Mouse (Mus musculus) adipocyte (in vitro differentiated cells): ENCODE results near the gene Erbin.

Experiments used
- DNase-seq: peaks from one replicate; pipeline ENCODE4 v3.0.0-alpha.2; 2016; ENCODE audit warnings: low spot score

Gene Erbin

DNA sequence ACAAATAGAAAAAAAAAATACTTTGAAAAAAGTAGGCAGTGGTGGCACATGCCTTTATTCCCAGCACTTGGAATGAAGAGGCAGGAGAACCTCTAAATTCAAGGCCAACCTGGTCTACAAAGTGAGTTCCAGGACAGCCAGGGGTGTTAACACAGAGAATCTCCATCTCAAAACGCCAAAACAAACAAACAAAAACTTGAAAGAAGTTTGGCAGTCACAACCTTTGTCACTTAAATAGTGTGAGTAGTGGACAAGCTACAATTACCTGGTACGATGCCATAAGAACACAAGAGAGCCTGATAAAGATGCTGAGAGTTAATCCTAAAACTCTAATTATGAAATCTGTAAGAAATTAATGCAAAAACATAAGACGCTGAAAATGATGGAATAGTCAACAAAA lies 8.0 kb downstream of the Erbin start:
- no peak for DNase-seq

DNA sequence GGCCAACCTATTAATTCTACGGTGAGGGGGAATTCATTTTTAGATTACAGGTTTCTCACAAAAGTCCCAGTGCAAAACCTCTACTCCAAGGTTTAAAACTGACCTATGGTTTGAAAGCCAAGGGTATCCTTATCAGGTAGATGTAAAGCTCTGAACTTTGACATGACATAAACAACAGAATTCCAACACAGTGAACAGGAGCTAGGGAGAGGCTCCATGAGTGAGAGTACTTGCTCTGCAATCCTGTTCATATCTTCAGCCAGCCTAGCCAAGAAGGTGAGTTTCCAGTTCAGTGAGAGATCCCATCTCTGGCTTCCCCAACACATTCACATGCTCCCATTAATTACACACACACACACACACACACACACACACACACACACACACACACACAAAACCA lies 9.7 kb downstream of the Erbin start:
- DNase-seq: no peak

DNA sequence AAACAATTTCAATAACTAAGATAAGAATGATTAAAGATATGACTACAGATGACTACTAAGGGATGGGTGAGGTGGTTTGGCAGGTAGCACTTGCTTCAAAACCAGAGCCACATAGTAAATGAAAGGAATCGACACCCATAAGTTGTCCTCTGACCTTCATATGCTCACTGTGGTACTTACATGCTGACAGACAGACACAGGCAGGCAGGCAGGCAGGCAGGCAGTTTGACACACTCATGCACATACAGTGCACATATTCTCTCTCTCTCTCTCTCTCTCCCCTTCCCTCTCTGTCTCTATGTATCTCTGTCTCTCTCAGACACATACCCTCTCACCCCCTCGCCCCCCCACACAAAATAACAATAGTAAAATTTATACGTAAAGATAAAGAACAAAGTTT lies 10.4 kb downstream of the Erbin start:
- no peak for DNase-seq

DNA sequence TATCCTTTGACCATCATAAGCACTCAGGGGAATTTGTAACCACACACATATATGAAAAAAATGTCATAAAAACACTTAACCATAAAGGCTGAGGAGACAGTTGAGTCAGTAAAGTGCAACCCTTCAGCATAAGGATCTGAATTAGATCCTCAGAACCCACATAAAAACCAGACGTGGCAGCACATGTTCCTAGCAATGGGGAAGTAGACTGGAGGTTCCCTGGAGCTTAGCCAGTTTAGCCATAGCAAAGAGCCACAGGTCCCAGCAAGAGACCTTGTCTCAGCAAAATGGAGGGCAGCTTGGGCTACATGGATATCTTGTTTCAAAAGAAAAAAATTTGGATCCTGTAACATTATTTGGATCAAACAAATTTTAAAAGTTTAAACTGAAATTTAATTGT lies 20.3 kb downstream of the Erbin start:
- no peak for DNase-seq

DNA sequence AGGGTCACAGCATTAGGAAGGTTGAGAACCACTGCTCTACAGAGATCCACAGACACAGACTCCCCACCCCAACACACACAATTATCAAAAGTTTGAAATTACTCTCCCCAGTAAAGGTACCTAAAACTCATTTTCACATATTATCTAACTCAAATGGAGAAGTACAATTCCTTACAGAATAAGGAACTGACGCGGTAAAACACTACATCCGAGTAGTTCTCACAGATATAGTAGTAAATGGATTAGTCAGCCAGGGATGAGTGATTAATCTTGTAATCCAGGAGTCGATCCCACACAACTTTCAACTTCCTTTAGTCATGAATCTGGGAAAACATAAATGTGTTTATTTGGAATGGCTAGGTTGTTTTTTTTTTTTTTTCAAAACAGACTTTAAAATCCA lies 22.7 kb downstream of the Erbin start:
- DNase-seq: no peak

DNA sequence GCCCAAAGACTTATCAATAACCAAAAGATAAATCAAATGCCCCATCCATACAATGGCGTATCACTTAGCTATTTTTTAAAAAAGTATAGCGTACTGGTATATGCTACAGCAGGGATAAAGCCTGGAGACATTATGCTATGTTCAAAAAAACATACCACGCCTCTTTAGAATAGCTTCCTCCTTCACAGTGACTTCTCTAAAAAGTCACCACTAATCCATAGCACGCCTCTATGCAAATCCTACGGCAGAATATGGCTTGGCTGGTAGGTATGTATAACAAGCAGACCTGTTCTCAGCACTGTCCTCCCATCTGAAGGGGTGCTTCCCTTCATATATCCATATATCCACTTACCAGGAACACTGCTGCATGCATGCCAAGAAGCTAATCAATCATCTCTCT lies 27.2 kb downstream of the Erbin start:
- no peak for DNase-seq

DNA sequence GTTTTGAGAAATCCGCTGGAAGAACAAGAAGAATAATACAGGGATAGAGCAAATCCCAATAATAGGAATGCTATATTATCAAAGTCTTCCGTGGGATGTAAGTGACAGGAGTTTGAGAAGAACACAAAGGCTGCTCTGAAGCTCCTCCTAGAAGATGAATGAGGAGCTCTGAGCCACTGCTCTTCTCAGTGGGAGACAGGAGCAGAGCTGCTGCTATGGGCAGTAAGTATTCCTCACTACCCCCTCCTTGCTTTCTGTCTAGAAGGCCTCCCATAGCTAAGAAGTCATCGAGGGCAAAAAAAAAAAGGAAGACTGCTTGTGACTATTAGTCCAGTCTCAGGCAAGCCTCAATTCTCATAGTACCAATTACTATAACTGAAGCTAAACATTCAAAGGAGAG lies 30.3 kb downstream of the Erbin start:
- DNase-seq: no peak

DNA sequence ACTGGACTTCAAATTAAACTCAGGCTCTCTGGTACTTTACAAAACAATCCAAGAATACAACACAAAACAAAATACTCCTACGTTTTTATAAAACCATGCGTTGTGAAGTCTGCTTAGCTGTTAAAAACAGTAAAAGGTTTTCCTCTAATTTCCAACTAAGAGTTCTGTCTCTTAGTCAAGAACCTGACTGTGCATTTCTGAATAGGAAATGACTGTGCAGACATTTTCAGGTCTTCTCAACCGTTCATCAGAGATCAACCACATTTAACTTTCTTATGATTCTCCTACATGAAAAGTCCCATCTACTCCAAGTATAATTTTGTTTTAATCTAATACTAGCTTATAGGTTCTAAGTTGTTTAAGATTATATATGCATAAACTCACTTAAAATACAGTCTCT lies 33.8 kb downstream of the Erbin start:
- DNase-seq: no peak

DNA sequence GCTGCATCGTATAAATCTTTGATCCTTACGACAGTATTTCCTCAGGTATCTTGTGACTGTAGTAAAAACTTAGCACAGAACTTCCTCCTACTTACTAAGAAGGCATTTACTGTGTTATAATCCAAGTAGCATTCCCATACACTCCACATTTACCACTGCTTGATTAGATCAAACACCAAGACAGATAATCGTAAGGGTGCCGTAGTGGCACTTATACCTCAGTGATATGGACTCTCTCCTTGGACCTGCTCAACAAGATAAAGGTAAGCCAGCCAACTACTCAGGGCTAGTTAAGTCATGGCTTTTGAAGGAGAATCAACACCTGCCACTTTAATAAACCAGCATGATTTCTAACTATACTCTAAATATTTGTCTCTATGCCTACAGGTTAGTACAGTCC lies 39.1 kb downstream of the Erbin start:
- DNase-seq: no peak

DNA sequence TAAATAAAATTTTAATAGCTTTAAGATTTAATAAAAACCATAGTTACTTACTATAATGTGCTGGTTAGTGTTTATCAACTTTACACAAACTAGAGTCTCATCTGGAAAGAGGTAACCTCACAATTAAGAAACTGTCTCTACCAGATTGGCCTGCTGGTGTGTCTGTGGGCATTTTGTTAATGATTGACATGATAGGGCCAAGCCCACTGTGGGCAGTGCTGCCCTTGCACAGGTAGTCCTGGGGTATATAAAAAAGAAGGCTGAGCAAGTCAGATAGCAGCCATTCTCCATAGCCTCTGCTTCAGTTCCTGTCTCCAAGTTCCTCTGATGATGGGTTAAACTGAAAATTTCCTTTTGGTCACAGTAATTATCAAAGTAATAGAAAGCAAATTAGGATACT lies 43.6 kb downstream of the Erbin start:
- DNase-seq: no peak

DNA sequence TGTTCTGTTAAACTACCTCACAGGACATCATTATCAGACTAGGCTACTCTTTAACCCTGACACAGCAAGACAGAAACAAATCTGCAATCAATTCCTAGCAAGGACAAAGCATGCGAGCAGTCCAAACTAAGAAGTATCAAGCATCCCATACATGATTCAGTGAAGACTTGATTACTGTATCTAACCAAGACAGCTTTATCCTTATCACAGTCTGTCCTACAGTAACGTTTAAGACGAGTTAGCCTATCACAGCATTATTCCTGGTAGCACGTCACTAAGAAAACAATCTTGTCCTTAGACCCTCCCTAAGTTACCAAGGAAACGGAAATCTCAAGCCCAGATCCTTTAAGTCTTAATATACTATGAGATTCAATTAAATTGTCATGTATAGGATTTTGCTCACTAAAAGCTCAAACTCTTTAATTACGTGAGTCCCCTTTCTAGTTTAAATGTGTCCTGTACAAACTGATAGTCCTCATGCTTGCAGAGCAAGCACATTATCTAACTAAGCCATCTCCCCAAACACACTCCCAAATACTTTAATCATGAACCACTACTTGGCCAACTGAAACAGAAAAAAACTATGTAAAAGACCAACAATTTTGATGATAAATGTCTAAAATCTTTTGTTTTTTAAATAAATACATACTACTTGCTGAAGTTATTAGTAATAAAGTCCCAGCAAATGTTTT lies 44.3 kb downstream of the Erbin start:
- no peak for DNase-seq

DNA sequence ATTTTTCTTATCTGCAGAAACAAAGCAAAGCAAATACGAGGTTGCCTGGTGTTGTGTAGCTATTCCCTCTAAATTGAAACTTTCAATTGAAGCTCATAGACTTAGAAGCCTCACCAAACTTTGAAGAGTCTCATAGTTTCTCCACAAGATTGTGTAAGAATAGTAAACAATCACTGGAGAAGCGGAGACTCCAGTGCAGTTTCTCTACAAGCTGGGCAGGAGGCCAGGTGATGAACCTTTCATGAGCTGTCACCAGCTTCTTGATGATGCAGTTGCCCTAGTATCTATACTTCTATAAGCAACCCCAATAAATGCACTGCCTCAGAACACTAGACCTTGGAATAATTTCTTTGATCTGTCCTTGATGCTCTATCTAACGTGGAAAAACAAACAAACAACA lies 49.5 kb downstream of the Erbin start:
- peak; percentile 60 for DNase-seq

DNA sequence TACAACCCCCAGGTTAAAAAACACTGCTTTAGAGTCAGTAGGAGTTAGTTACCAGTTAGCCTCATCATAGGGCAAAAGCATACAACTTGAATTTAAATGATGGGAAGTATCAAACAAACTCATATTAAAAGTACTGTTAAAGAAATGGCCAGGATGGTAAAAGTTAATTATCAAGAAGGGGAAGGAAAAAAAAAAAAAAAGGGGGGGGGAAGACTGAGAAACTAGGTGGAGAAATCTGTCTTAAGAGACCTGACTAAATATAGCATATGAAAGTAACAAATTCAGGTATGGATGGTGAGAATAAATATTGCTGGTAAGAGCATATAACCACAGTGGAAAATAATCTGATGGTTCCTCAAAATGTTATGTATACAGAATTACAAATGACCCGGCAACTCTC lies 50.2 kb downstream of the Erbin start:
- DNase-seq: no peak

DNA sequence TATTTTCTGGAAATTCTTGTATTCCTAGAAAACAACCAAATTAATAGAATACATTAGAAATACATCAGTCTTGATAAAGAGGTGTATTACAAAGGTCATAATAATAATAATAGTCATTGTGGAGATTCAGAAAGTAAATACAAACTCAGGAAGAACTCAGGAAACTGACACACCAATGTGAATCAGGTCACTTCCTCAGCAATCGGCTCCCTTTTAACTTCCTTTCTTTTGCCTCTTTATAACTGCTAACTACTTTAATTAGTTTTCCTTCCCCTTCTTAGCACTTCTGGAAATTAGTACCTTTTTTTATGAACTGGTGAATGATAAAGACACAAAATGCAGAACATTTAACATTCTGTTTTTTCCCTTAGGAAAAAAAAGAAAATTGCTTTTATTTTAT lies 51.4 kb downstream of the Erbin start:
- no peak for DNase-seq

DNA sequence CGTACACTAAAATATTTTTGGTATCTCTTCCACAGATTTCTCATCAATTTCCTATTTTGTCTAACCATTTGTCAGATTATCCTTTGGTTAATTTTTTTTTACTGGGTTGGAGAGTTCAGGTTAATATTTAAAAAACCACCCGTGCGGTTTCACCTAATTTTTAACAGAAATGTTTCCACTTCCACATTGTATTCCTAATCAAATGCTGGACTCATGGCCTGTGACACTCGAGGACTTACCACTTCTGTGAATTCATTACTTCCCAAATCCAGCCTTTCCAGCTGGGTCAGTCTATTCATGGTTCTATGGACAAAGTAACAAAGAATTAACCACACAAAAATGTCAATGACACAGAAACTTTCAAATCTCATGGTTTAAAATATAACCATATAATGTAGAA lies 58.3 kb downstream of the Erbin start:
- no peak for DNase-seq

DNA sequence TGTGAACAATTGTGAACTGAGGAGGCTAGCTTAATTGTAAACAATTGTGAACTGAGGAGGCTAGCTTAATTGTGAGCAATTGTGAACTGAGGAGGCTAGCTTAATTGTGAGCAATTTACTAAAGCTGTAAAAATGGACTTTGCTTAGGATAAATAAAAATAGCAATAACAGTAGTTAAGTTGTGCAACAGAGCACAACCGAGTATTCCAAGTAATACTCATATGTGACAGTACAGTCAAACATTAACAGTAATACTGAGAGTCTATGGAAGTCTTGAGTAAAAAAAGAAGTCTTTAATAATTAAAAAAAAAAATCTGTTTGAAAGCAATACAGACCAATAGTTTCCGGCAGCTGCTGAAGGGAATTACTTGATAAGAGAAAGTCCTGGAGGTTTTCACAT lies 61.3 kb downstream of the Erbin start:
- no peak for DNase-seq

DNA sequence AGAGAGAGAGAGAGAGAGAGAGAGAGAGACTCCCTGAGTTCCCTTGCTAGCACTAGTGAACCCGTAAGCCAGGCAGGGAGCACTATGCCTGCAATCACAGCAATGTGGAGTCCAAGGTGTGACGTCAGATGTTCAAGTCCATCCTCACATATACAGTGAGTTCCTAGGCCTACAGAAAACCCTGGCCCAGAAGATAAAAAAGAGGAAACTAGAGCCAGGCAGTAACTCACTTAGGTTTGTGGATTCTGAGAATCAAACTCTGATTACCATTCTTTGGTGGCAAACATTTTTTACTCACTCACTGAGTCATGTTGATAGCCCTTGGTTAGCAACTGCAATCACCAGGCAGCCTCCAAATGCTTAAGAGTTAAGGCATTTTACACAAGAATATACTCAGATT lies 72.7 kb downstream of the Erbin start:
- no peak for DNase-seq

DNA sequence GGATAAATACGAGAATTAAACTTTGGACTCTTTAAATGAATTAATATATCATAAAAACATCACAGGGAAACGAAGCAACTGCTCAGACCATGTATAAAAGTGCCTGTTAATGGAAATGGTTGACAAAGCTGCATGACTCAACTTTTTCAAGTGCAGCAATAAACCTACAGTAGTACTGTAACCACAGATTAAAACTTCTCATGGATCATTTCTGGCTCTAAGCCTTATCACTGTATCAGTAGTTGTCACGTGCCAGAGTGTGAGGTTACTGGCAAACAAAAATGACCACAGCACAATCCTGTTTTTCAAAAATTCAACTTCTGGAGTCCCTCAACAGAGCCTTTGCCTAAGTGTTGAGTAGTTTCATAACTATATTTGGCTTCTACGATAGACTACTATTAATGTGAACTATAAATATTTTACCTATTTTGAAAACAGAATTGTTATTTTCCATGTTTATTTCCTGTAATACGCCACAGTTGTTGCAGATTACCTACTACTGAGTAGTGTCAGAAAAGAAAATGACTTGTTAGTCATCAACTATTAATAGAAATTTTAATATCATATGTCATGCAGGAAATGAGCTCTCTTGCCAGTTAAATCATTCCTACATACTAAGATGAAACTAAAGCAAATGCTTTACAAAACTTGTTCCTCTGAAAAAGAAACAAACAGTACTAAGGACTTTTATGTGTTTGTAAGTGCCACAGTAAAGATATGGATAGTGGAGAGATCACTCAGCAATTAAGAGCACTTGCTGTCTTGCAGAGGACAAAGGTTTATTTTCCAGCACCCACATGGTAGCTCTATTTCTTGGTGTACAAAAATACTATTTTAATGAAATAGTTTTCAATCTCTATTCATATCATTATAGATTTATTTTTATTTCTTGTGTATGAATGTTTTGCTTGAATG lies 78.8 kb downstream of the Erbin start:
- peak; percentile 11 for DNase-seq

DNA sequence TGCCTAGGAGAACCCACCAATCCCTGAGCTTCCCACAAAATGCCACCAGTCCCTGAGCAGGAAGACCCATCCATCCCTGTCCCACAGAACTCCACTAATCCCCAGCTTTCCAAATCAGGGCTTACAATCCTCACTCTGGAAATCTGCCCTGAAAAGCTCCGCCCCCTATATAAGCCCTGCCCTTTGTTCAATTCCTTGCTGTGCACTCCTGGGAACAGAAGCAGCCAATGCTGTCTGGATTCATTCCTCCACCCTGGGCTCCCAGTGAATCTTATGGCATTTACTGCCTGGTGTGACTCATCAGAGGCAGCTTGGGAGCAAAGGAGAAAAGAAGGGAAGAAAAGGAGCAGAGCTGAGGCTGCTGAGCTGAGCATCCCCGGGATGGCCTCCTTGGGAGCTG lies 81.7 kb downstream of the Erbin start:
- peak; percentile 65 for DNase-seq

DNA sequence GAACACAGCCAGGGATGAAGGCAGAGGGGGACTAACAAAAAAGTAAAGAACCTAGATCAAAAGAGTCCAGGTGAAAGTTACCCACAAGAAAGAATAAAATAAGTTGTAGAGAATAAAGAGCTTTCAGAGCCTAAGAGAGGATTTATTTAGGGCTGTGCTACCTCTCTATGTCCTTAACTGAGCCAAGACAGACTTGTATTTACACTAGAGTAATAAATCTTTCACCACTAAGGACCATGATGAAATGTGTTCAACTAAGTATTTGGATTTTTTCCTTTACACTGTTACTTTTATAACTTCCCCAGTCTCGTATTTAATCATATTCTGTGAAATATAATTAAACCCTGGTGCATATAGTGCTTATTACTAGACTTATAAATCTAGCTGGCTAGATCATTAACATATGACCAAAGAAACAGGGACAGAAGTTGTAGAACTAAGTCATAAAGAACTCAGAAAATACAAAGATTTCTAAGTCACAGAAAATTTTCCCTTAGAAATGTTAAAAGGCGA lies 90.6 kb downstream of the Erbin start:
- DNase-seq: no peak

DNA sequence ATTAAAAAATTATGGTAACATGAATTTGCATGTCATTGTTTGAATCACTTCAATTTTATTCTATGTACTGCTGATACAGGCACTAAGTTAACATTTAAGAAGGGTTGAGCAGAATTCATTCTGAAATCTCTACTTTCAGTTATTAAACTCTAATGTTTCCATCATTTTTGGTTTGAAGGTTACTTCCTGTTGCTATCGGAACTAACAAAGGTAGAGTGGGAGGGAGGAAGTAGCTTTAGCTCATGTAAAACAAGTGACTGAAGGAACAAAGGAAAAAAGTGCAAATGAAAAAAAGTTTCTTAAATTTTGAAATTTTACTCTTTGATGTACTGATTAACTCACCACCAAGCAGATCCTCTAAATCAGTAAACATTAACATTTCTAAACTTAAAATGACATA lies 98.0 kb downstream of the Erbin start:
- no peak for DNase-seq

DNA sequence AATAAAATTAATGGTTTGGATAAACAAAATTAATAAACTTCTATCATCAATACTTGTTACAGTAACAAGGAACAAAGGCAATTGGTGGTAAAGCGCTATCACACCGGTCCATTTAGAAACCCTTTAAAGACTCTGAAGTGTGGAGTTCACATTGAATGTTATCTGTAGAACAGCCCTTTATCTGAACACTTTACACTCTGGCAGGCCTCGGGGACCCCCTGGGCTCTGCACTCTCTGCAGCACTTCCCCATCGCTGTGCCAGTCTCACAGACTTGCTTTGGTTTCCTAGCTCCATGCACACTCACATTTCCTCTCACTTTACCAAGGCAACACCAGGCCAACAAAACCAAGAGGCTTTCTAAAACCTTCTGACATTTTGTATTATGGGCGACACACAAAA lies 100.9 kb downstream of the Erbin start:
- DNase-seq: no peak

DNA sequence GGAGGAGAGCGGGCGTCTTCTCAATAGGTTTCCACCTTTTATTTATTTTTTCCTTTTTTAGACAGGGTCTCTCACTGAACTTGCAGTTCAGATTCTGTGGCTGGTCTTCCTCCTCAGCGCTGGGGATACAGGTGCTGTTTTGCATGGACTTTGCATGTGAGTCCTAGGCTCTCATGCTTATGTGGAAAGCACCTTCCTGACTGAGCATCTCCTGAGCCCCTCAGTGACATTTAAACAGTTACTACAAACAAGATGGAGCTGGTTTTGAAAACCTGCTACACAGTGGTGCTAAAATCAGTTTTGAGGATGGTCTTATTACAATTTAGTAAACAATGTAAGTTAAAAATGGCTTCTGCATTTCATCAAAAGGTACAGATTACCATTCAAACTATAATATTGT lies 102.4 kb downstream of the Erbin start:
- DNase-seq: no peak

DNA sequence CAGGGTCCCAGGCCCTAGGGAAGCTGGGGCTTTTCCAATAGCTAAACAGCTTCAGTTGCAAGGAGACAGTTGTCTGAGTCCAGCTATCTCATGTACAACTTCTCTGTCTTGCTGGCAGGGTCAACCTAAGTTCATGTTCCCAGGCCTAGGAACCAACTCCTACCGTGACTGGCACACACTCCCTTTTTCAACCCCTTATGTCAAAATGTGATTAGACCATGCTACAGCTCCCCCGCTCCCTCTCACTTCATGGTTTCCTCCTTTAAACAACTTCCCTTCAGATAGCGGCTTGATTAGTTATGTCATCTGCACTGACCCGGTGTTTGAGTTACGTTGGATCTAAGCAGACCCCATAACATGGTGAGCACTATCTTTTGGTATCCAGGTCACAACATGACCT lies 112.8 kb downstream of the Erbin start:
- DNase-seq: peak; percentile 12
